Mouse (Mus musculus): ENCODE measurements at regions not wholly inside any gene's neighbourhood (a gene's known extent, or its start where the extent isn't known, plus 50 kb on each side); places are given as distances from the start of the nearest gene placed in this dataset.

DNA sequence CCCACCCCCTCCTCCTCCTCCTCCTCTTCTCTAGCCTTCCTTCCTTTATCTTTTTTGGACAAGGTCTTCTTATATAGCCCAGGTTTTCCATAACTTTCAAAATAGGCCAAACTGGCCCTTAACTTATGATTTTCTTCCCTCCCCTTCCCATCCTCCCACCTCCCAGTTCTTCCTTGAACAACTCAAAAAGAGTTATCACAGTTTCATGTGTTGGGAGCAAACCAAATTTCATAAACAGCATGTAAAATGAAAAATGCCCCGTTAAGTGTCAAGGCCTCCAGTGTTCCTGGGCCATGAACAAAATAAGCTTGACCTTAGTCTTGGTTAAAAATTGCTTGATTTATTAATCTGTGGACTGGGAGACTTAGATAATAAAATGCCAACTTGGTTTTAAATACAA, 132.4 kb downstream of the Dusp6 start:
- DNase-seq (ENCODE audit: low spot score) = no peak
- H3K36me3 ChIP-seq = peaks cover 5% of the 10 kb centered on the region; the same call in 1 of the 2 replicates
- H3K4me1 ChIP-seq = peaks cover 52% of the 10 kb centered on the region
- 86% methylated on average over 1 of the region's 1 CpGs for WGBS
- H3K27ac ChIP-seq = 0 out of 2 replicates have a peak overlapping the region, but pooled peaks have one; percentile 34
- H3K27me3 ChIP-seq (ENCODE audit: low read depth, poor library complexity, severe bottlenecking) = no peaks in the 10 kb centered on the region
- H3K9me3 ChIP-seq (replicated peaks) = no peaks in the 10 kb centered on the region
- H3K4me3 ChIP-seq = no peak overlapping the region

DNA sequence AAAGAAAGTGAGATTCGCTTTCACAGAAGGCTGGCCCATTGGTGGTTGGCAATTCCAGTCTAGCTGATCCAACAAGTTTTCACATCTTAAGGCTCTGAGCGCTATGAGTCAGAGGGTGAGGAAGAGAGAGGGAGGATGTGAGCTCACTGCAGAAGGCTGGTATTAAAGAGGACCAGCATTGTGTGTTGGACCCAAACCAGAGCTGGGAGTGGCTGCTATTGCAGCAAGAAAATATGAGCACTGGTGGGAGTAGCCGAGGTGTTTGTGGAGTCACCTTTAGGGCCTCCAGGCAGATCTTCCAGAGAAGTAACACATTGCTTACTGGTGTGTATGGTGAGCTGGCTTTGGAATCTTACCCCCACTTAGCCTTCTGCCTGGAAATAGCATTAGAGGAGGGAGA, 133.6 kb downstream of the Dusp6 start:
- Histone ChIP-seq H3K27me3 (ENCODE audit: low read depth, poor library complexity, severe bottlenecking) (no peaks in the 10 kb centered on the region), H3K27ac (peak overlapping the region; percentile 61), H3K4me1 (peaks cover 39% of the 10 kb centered on the region), H3K9me3 (replicated peaks) (no peaks in the 10 kb centered on the region), H3K36me3 (peaks cover 5% of the 10 kb centered on the region; the same call in 1 of the 2 replicates), H3K4me3 (no peak overlapping the region)
- WGBS = 88% methylated on average over 3 of the region's 3 CpGs
- no peak for DNase-seq (ENCODE audit: low spot score)

DNA sequence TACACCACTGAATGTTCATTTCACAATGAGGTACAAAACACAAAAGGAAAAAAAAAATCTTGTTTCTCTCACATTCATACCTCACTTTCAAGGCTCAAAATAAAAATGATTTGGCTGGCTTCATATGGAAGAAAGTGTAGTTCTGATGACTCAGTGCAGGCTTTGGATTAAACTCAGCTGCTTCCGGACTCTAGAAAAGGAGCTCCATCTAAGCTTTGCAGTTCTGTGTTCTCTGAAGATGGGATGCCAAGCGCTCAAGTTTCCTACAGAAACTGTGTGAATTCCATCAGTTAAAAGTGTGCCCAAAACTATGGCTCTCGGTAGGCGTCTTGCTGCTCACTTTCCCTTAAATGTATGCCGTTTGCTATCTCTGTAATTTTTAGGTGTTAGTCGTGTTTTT, 137.0 kb downstream of the Dusp6 start:
- Histone ChIP-seq H3K4me1 (peaks cover 10% of the 10 kb centered on the region), H3K36me3 (peaks cover 5% of the 10 kb centered on the region; the same call in 1 of the 2 replicates), H3K27me3 (ENCODE audit: low read depth, poor library complexity, severe bottlenecking) (no peaks in the 10 kb centered on the region), H3K9me3 (replicated peaks) (no peaks in the 10 kb centered on the region), H3K4me3 (no peak overlapping the region), H3K27ac (no peak overlapping the region)
- DNase-seq (ENCODE audit: low spot score) = no peak
- WGBS = 91% methylated on average over 6 of the region's 6 CpGs

DNA sequence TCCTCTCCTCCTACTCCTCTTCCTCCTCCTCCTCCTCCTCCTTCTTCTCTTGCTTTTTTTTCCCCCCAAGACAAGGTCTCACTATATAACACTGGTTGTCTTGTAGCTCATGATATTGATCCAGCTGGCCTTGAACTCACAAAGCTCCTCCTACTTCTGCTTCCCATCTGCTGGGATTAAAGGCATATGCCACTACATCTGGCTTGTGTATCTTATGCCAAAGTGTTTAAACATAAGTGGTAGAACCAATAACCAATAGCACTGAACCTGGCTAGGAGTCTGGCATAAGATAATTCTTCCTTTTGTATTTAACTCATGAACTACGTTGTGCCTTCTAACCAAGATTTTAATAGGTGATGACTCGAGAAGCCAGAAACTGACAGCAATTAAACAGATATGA, 143.7 kb downstream of the Dusp6 start:
- Histone ChIP-seq H3K36me3 (no peaks in the 10 kb centered on the region), H3K4me3 (no peak overlapping the region), H3K4me1 (peaks cover 4% of the 10 kb centered on the region; the same call in 1 of the 2 replicates), H3K27ac (no peak overlapping the region), H3K27me3 (ENCODE audit: low read depth, poor library complexity, severe bottlenecking) (no peaks in the 10 kb centered on the region), H3K9me3 (replicated peaks) (no peaks in the 10 kb centered on the region)
- 96% methylated on average over 2 of the region's 2 CpGs for WGBS
- no peak for DNase-seq (ENCODE audit: low spot score)

DNA sequence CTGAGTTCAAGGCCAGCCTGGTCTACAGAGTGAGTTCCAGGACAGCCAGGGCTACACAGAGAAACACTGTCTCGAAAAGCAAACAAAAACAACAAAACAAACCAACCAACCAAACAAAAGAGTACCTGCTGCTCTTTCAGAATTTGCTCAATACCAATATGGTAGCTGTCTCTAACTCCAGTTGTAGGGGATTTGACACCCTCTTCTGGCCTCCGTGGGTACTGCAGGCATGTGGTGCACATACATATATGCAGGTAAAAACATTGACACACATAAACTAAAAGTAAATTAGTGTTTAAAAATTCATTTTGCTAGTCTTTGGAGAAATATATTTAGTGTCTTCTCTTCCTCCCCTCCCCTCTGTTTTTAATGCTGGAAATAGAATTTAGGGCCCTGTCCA, 145.8 kb downstream of the Dusp6 start:
- WGBS = 95% methylated on average over 2 of the region's 2 CpGs
- no peaks in the 10 kb centered on the region for H3K9me3 ChIP-seq (replicated peaks)
- no peaks in the 10 kb centered on the region for H3K36me3 ChIP-seq
- DNase-seq (ENCODE audit: low spot score) = no peak
- H3K4me1 ChIP-seq = peaks cover 4% of the 10 kb centered on the region; the same call in 1 of the 2 replicates
- no peaks in the 10 kb centered on the region for H3K27me3 ChIP-seq (ENCODE audit: low read depth, poor library complexity, severe bottlenecking)
- H3K4me3 ChIP-seq = no peak overlapping the region
- H3K27ac ChIP-seq = no peak overlapping the region

DNA sequence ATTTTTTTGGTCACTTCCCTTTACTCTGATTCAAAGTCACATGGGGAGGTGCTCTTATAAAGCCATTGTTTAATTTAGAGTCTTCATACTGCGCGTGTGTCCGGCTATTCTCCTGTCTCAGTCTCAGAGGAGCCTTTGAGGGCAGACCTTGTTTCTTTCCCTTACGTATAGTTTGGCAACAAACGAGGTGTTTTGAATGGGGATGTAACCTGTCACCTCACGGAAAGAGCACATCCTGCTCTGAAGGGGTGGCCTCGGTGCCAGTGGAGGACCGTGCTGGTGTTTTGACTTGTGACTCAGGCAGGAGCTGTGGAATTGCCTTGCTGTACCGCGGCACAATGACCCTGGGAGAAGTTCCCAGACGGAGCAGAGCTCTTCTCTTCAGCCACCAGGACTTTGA, 146.7 kb downstream of the Dusp6 start:
- 73% methylated on average over 11 of the region's 11 CpGs for WGBS
- H3K9me3 ChIP-seq (replicated peaks) = no peaks in the 10 kb centered on the region
- H3K27me3 ChIP-seq (ENCODE audit: low read depth, poor library complexity, severe bottlenecking) = no peaks in the 10 kb centered on the region
- DNase-seq (ENCODE audit: low spot score) = no peak
- no peaks in the 10 kb centered on the region for H3K36me3 ChIP-seq
- no peak overlapping the region for H3K27ac ChIP-seq
- H3K4me1 ChIP-seq = peaks cover 4% of the 10 kb centered on the region; the same call in 1 of the 2 replicates
- H3K4me3 ChIP-seq = no peak overlapping the region

DNA sequence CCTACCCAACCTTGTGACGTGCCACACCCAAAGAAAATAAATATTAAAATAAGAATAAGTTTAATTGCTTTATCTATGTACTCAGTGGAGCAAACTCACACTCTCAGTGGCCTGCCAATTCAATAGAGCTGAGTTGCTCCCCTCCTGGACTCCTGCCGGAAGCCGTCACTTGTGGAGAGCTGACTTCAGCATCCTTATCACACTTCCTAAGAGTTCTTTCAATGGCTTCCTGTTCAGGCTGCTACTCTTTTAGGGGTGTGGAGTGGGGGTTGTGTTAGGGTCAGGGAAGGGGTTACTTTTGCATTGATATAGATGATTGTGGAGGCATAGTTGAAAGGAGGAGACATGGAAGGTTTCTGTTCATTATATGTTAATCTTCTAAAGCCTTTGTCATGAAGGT, 147.7 kb downstream of the Dusp6 start:
- Histone ChIP-seq H3K27me3 (ENCODE audit: low read depth, poor library complexity, severe bottlenecking) (no peaks in the 10 kb centered on the region), H3K27ac (no peak overlapping the region), H3K9me3 (replicated peaks) (no peaks in the 10 kb centered on the region), H3K36me3 (no peaks in the 10 kb centered on the region), H3K4me1 (peaks cover 4% of the 10 kb centered on the region; the same call in 1 of the 2 replicates), H3K4me3 (no peak overlapping the region)
- WGBS = 91% methylated on average over 3 of the region's 3 CpGs
- DNase-seq (ENCODE audit: low spot score) = no peak

DNA sequence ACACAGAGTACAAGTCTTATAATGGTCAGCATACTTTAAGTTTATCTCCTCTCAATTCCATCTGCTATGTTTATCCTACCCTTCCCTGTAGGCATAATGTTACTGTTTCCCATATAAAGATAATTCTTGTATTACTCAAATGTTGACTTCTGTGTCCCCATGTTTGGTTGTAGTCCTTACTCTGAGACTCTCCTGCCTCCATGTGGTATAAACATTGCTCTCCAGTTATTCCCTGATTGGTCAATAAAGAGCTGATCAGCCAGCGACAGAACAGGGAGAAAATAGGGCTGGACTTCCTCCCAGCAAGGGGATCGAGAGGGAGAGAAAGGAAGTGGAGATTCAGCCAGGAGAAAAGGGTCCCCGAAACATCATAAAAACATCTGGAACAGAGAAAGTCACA, 150.4 kb downstream of the Dusp6 start:
- 87% methylated on average over 3 of the region's 3 CpGs for WGBS
- Histone ChIP-seq H3K4me1 (peaks cover 16% of the 10 kb centered on the region), H3K9me3 (replicated peaks) (no peaks in the 10 kb centered on the region), H3K27ac (no peak overlapping the region), H3K27me3 (ENCODE audit: low read depth, poor library complexity, severe bottlenecking) (no peaks in the 10 kb centered on the region), H3K4me3 (no peak overlapping the region), H3K36me3 (no peaks in the 10 kb centered on the region)
- no peak for DNase-seq (ENCODE audit: low spot score)

DNA sequence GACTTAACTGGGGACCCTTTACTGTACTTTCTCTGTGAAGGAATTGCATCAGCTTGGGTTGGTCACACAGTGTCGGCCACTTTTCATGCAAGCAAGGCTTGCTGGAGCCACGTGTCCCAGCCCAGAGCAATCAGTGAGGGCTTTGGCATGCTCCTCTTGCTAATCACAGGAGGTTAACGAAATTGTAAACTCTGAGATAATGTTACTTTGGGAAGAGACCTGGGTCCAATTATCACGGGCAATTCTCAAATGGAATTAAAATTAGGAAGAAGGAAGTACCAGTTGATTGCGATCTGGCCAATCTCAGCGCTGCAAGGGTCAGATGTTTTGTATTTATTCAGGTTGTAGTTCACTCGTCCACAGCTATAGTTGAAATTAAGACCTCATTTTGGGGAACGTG, 153.2 kb downstream of the Dusp6 start:
- Histone ChIP-seq H3K4me1 (peaks cover 15% of the 10 kb centered on the region), H3K4me3 (no peak overlapping the region), H3K9me3 (replicated peaks) (no peaks in the 10 kb centered on the region), H3K27me3 (ENCODE audit: low read depth, poor library complexity, severe bottlenecking) (no peaks in the 10 kb centered on the region), H3K27ac (peak overlapping the region; percentile 53), H3K36me3 (no peaks in the 10 kb centered on the region)
- no peak for DNase-seq (ENCODE audit: low spot score)
- WGBS = 20% methylated on average over 8 of the region's 8 CpGs

DNA sequence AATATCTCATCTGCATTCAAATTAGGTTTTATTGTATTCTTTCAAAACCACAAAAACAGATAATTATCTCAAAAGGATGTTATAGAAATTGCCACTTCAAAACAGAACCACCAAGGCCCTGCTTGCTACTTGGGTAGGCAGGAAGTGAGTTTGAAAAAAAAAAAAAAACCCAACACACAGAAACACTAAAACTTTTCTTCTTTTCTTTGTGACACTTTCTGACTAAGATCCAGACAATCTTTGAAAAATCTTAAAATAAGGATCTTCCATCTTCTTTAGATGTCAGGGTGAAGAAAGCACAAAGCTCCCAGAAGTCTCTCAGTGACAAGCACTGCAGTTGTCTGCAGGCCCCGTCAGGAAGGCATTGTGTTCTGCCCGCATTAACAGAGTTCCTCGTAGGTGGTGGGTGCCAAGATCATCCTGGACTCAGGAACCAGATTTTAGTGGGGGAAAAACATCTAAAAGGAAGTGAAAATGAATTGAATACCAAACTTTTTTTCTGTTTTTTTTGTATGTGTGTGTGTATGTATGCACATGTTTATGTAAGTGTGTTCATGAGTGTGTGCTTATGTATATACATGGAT, 154.0 kb downstream of the Dusp6 start:
- DNase-seq (ENCODE audit: low spot score) = no peak
- peak overlapping the region; percentile 62 for H3K27ac ChIP-seq
- H3K27me3 ChIP-seq (ENCODE audit: low read depth, poor library complexity, severe bottlenecking) = no peaks in the 10 kb centered on the region
- H3K4me1 ChIP-seq = peaks cover 15% of the 10 kb centered on the region
- H3K9me3 ChIP-seq (replicated peaks) = no peaks in the 10 kb centered on the region
- H3K4me3 ChIP-seq = no peak overlapping the region
- 53% methylated on average over 3 of the region's 3 CpGs for WGBS
- H3K36me3 ChIP-seq = no peaks in the 10 kb centered on the region

DNA sequence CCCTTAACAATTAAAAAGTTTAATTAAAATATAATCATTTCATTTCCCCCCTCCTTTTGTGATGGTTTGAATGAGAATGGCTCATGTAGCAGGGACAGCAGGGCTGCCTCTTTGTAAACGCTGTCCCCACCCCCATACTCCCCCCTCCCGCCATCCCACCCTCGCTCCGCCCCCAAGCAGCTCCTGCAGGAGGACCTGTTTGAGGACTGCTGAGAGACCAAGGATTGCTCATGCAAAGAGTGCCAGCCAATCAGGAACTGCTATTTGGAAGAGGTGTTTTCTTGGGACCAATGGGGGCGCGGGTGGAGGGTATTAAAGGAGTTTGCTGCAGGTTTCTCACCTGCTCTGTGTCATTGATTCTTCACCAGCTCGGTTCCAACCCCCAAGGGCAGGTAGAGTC, 154.6 kb downstream of the Dusp6 start:
- H3K4me3 ChIP-seq = no peak overlapping the region
- H3K36me3 ChIP-seq = no peaks in the 10 kb centered on the region
- no peak for DNase-seq (ENCODE audit: low spot score)
- H3K4me1 ChIP-seq = peaks cover 15% of the 10 kb centered on the region
- H3K27ac ChIP-seq = no peak overlapping the region
- no peaks in the 10 kb centered on the region for H3K27me3 ChIP-seq (ENCODE audit: low read depth, poor library complexity, severe bottlenecking)
- no peaks in the 10 kb centered on the region for H3K9me3 ChIP-seq (replicated peaks)
- 56% methylated on average over 7 of the region's 7 CpGs for WGBS

DNA sequence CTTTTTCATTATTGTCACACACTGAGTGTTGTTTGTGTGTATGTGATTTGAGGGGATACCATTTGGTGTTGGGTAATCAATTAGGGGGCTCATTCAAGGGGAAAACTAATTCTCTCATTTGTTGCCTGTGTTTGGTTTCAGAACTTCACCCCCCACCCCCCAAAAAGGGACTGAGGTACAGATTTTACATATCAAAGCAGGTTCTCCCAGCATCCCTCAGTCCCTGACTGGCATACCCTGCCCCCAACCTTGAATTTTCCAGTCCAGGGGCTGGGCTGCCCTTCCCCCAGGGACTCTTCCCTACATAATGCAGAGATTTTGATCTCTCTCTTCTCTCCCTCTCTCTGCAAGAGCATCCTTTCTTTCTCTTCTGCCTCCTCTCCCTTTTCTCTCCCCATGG, 155.5 kb downstream of the Dusp6 start:
- H3K36me3 ChIP-seq = no peaks in the 10 kb centered on the region
- H3K27me3 ChIP-seq (ENCODE audit: low read depth, poor library complexity, severe bottlenecking) = no peaks in the 10 kb centered on the region
- no peak overlapping the region for H3K4me3 ChIP-seq
- no peak for DNase-seq (ENCODE audit: low spot score)
- H3K9me3 ChIP-seq (replicated peaks) = no peaks in the 10 kb centered on the region
- peaks cover 15% of the 10 kb centered on the region for H3K4me1 ChIP-seq
- H3K27ac ChIP-seq = no peak overlapping the region

DNA sequence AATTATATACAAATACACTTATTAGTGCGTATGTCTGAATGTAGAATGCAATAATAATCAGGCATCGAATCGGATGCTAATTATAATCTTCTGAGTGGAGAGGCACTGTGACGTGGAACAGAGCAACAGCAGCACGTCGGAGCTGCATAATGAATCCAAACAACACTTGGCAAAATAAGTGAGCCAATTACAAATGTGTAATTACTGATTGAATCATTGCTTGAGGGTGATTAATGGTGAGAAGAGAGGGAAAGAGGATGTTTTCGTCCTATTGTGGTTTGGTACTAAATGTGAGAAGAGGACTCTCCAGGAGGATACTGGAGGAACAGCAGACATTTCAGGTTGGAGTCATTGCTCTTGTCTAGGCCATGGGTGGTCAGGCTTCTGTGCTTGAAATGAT, 156.5 kb downstream of the Dusp6 start:
- Histone ChIP-seq H3K36me3 (no peaks in the 10 kb centered on the region), H3K4me3 (no peak overlapping the region), H3K9me3 (replicated peaks) (no peaks in the 10 kb centered on the region), H3K27ac (no peak overlapping the region), H3K4me1 (peaks cover 15% of the 10 kb centered on the region), H3K27me3 (ENCODE audit: low read depth, poor library complexity, severe bottlenecking) (no peaks in the 10 kb centered on the region)
- 74% methylated on average over 7 of the region's 7 CpGs for WGBS
- DNase-seq (ENCODE audit: low spot score) = no peak

DNA sequence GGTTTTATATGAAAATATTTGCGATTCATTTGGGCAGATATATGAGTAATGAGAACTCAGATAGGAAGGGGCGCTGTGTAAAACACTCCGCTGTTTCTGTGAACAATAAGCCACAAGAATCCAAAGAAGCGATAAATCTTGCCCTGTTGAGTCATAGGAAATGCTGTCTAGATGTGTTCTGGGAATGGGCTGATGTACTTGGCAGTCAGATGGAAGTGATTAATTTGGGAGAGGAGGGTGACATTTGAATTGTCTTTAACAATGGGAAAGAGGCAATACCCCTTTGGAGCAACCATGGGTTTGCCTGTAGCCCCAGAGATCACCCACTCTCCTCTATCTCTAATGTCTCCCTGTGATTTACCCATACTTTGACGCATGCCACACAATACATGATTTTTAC, 160.4 kb downstream of the Dusp6 start:
- H3K27ac ChIP-seq = no peak overlapping the region
- no peaks in the 10 kb centered on the region for H3K27me3 ChIP-seq (ENCODE audit: low read depth, poor library complexity, severe bottlenecking)
- H3K4me3 ChIP-seq = no peak overlapping the region
- H3K4me1 ChIP-seq = peaks cover 2% of the 10 kb centered on the region; the same call in 1 of the 2 replicates
- DNase-seq (ENCODE audit: low spot score) = no peak
- 93% methylated on average over 5 of the region's 5 CpGs for WGBS
- no peaks in the 10 kb centered on the region for H3K36me3 ChIP-seq
- H3K9me3 ChIP-seq (replicated peaks) = no peaks in the 10 kb centered on the region
